Mouse (Mus musculus) midbrain, embryonic 14.5 days (tissue): ENCODE measurements at regions not wholly inside any gene's neighbourhood (a gene's known extent, or its start where the extent isn't known, plus 50 kb on each side); places are given as distances from the start of the nearest gene placed in this dataset.

Experiments used
- ATAC-seq: fragments of 200-750 bp; cut with Nextera tagmentation; 2 replicates; pipeline ENCODE4 v1.8.0; 2017; ENCODE audit warnings: moderate number of reproducible peaks, moderate library complexity; ENCODE audit not compliant: low FRiP score, low TSS enrichment
- DNase-seq: peaks from one replicate; pipeline ENCODE4 v3.0.0-alpha.2; 2015
- H3K27ac ChIP-seq: fragments of 300-500 bp; sonication (generic); replicated peaks from 2 replicates; pipeline ENCODE4 v1.5.1; 2014; ENCODE audit warnings: mild to moderate bottlenecking, low read depth, low read length, moderate library complexity
- H3K27me3 ChIP-seq: fragments of 300-500 bp; sonication (generic); 2 replicates; pipeline ENCODE4 v1.6.1; 2014; ENCODE audit warnings: low read length, control low read depth, mixed read lengths; ENCODE audit not compliant: control insufficient read depth, insufficient read depth
- H3K36me3 ChIP-seq: fragments of 300-500 bp; sonication (generic); 2 replicates; pipeline ENCODE4 v1.6.1; 2014; ENCODE audit warnings: low read length, control low read depth; ENCODE audit not compliant: control insufficient read depth, insufficient read depth
- H3K4me1 ChIP-seq: fragments of 300-500 bp; sonication (generic); 2 replicates; pipeline ENCODE4 v1.6.1; 2014; ENCODE audit warnings: mild to moderate bottlenecking, antibody characterized with exemption, low read length, control low read depth; ENCODE audit not compliant: control insufficient read depth, insufficient read depth
- H3K4me2 ChIP-seq: fragments of 300-500 bp; sonication (generic); 2 replicates; pipeline ENCODE4 v1.6.1; 2014; ENCODE audit warnings: mild to moderate bottlenecking, low read length, moderate library complexity
- H3K4me3 ChIP-seq: fragments of 300-500 bp; sonication (generic); replicated peaks from 2 replicates; pipeline ENCODE4 v1.5.1; 2014; ENCODE audit warnings: low read depth, low read length
- H3K9ac ChIP-seq: fragments of 300-500 bp; sonication (generic); replicated peaks from 2 replicates; pipeline ENCODE4 v1.6.1; 2014; ENCODE audit warnings: mild to moderate bottlenecking, low read length, moderate library complexity
- H3K9me3 ChIP-seq: fragments of 300-500 bp; sonication (generic); 2 replicates; pipeline ENCODE4 v1.6.1; 2016; ENCODE audit warnings: low read length, control low read depth, mixed read lengths; ENCODE audit not compliant: control insufficient read depth
- WGBS: fragments of 180-500 bp; shearing (Covaris S2); extraction: QIAGEN DNeasy Blood & Tissue Kit; methylation state at CpG from one replicate; pipeline ENCODE4 v1.1.7; 2014; 5-methylcytosine and 5-hydroxymethylcytosine counted together

DNA sequence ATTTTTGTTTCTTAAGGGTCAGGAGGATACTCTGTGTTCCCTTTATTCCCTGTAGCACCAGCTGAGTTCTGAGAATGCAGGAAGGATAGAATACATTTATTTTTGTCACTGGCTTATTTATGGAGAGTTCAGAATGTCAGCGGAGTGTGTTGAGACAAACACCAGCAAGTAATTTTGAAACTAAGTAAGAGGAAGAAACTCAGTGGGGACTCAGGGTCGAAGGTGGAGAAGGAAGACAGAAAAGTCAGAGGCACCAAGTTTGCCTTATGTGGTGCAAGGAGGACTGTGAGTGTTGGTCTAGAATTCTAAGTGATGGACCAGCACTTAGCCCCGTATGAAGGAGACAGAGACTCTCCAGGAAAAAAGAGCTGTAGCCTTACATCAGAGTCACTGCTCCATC is 520.7 kb upstream of the Tmpo start:
- Histone ChIP-seq H3K27ac (no peak overlapping the region), H3K4me1 (no peaks in the 10 kb centered on the region), H3K4me3 (no peak overlapping the region), H3K27me3 (no peaks in the 10 kb centered on the region), H3K9ac (no peak overlapping the region), H3K9me3 (no peaks in the 10 kb centered on the region), H3K36me3 (no peaks in the 10 kb centered on the region), H3K4me2 (no peak overlapping the region)
- ATAC-seq (no peak), DNase-seq (no peak)
- WGBS, result 77% methylated on average over 3 of the region's 3 CpGs

GRCm38 (mm10) chr10:91686082-91686618 is 505.0 kb upstream of the Tmpo start:
- ATAC-seq (peak; percentile 38; the same call in 1 of the 2 replicates), DNase-seq (peak; percentile 46)
- Histone ChIP-seq H3K9ac (no peak overlapping the region), H3K4me2 (peak overlapping the region; percentile 15), H3K4me1 (peaks cover 25% of the 10 kb centered on the region), H3K4me3 (no peak overlapping the region), H3K36me3 (no peaks in the 10 kb centered on the region), H3K9me3 (no peaks in the 10 kb centered on the region), H3K27me3 (no peaks in the 10 kb centered on the region), H3K27ac (peak overlapping the region; percentile 77)
- 5% methylated on average over 8 of the region's 8 CpGs for WGBS

- no peaks in the 10 kb centered on the region for H3K9me3 ChIP-seq
- H3K4me3 ChIP-seq, result no peak overlapping the region
- DNase-seq, result peak; percentile 81
- peak overlapping the region; percentile 77 for H3K27ac ChIP-seq
- H3K9ac ChIP-seq, result no peak overlapping the region; the same call in 1 of the 2 replicates
- H3K4me1 ChIP-seq, result peaks cover 25% of the 10 kb centered on the region
- no peaks in the 10 kb centered on the region for H3K27me3 ChIP-seq
- H3K4me2 ChIP-seq, result peak overlapping the region; percentile 41
- WGBS, result 8% methylated on average over 8 of the region's 8 CpGs
- no peaks in the 10 kb centered on the region for H3K36me3 ChIP-seq
- peak; percentile 92 for ATAC-seq
Observed at GRCm38 (mm10) chr10:91685164-91686027, 504.3 kb upstream of the Tmpo start.

DNA sequence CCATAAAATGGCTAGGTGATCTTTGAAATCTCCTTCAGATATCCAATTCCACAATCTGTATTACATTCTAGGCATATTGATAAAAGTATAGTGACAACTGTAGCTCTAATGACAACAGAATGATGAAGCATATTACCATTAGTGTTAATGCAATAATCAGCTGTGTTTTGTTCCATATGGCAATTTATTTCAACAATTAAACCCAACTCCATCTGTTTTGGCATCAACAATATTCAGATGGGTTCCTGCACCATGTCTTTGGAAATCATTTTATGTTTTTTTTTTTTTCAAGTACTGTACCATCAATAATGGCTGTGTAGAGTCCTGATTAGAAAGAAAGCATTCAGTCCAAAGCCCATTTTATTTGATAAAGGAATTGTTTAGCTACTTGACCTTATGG is 498.5 kb upstream of the Tmpo start:
- Histone ChIP-seq H3K4me1 (peaks cover 5% of the 10 kb centered on the region), H3K9ac (no peak overlapping the region), H3K4me2 (no peak overlapping the region), H3K9me3 (no peaks in the 10 kb centered on the region), H3K27me3 (no peaks in the 10 kb centered on the region), H3K27ac (no peak overlapping the region), H3K4me3 (no peak overlapping the region), H3K36me3 (no peaks in the 10 kb centered on the region)
- ATAC-seq, result no peak
- DNase-seq, result no peak

DNA sequence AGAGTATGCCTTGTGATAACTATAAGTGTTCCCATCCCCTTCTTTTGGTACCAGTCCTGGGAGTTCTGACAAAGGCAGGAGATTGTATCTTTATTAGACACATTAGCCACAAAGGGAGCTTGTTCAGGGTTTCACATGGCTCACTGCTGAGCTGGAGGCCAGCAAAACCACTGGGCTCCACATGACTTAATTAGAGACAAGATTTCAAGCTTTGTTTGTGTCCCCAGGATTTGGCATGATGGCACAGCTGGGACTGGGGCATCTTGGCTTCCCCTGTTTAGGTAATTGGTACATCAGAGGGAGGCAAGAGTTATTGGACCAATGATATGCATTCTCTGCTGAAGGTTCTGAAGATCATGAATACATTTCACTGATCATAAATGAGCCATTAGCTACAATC is 456.8 kb upstream of the Tmpo start:
- H3K27me3 ChIP-seq, result no peaks in the 10 kb centered on the region
- no peak for ATAC-seq
- no peak for DNase-seq
- H3K9ac ChIP-seq, result no peak overlapping the region
- no peaks in the 10 kb centered on the region for H3K9me3 ChIP-seq
- no peak overlapping the region for H3K4me2 ChIP-seq
- no peaks in the 10 kb centered on the region for H3K4me1 ChIP-seq
- no peak overlapping the region for H3K27ac ChIP-seq
- no peak overlapping the region for H3K4me3 ChIP-seq
- H3K36me3 ChIP-seq, result no peaks in the 10 kb centered on the region

DNA sequence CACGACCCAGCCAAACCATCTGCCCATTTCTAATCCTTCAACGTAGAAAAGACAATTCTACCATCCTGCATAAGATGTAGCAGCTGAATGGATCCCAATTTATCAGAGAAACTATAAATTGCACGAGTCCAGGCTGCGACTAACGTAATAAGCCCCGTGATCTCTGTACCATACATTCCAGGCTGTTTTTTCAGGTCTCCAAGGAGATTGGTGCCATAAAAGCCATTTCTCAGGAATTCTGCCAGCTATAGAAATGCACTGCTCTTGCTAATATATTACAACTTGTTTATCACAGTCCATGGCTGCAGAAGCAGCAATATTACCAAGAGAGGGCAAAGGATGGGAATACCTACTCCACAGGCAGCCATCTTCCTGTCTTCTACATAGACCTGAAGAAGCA is 447.6 kb upstream of the Tmpo start:
- Histone ChIP-seq H3K4me1 (no peaks in the 10 kb centered on the region), H3K9ac (no peak overlapping the region), H3K36me3 (no peaks in the 10 kb centered on the region), H3K4me3 (no peak overlapping the region), H3K27ac (no peak overlapping the region), H3K4me2 (no peak overlapping the region), H3K9me3 (no peaks in the 10 kb centered on the region), H3K27me3 (no peaks in the 10 kb centered on the region)
- DNase-seq (peak; percentile 35), ATAC-seq (no peak)
- 15% methylated on average over 6 of the region's 6 CpGs for WGBS

DNA sequence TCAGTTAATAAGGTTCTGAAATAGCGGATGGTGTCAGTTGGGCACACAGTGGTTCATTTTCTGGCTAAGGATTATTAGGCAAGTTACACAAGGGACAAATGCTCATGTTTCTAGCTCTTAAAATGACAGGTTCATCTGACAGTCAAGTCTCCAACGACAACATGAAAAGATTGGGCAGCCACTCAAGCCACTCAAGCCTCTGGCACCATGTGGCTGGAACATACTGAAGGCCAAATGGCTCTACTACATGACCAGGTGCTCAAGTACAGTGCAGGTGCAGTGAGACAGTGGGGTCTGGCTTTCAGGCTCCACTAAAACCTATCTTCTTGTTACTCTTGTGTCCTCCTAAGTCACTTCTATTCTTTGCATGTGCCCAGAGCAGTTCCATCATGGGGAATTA is 441.2 kb upstream of the Tmpo start:
- H3K36me3 ChIP-seq, result no peaks in the 10 kb centered on the region
- no peak for DNase-seq
- 88% methylated on average over 2 of the region's 2 CpGs for WGBS
- no peak for ATAC-seq
- no peaks in the 10 kb centered on the region for H3K9me3 ChIP-seq
- H3K4me3 ChIP-seq, result no peak overlapping the region
- H3K27me3 ChIP-seq, result no peaks in the 10 kb centered on the region
- H3K4me1 ChIP-seq, result no peaks in the 10 kb centered on the region
- H3K27ac ChIP-seq, result no peak overlapping the region
- H3K4me2 ChIP-seq, result no peak overlapping the region
- no peak overlapping the region for H3K9ac ChIP-seq

DNA sequence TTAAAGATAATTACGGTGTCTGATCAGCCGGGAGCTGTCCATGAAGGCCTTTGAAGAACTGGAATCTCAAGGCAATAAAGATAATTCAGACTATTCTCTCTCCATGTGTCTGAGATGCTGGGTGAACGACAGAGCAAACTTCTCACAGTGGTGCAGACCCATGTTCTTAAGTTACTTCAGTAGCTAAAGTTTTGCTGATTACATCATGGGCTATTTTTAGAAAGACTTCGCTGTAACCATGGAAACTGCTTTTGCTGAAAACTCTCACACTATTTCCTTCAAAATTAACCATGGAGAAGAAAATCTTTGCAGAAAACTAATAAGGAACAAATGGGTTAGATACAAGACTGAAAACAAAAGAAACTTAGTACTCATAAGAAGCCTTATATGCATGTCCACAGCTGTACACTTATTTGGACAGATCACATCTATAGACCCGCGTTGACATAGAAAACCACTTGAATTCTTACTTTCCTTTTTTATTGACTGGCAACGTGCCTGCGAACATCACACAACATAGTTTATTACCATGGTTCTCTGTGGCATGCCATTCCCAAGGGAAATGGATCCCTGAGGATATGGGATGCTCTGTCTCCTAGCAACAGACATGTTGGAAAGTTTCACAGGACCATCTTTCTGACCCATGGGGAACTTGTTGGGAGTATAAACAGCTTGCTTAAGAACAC is 432.8 kb upstream of the Tmpo start:
- Histone ChIP-seq H3K9ac (no peak overlapping the region), H3K27me3 (no peaks in the 10 kb centered on the region), H3K36me3 (no peaks in the 10 kb centered on the region), H3K27ac (no peak overlapping the region), H3K4me3 (no peak overlapping the region), H3K4me1 (peaks cover 16% of the 10 kb centered on the region), H3K9me3 (no peaks in the 10 kb centered on the region), H3K4me2 (no peak overlapping the region)
- ATAC-seq (no peak), DNase-seq (peak; percentile 64)
- 75% methylated on average over 8 of the region's 8 CpGs for WGBS
